Mouse (Mus musculus) urinary bladder, postnatal 10 days (tissue): ENCODE data around the gene Acpp.
"Not testable (repeated sequence)": the region's sequence is repeated elsewhere in the genome, so short reads cannot be mapped to it uniquely, and the experiment has no call there.

Experiments used
- DNase-seq: peaks from one replicate; pipeline ENCODE4 v3.0.0; 2022; ENCODE audit warnings: low spot score

Gene Acpp

DNA sequence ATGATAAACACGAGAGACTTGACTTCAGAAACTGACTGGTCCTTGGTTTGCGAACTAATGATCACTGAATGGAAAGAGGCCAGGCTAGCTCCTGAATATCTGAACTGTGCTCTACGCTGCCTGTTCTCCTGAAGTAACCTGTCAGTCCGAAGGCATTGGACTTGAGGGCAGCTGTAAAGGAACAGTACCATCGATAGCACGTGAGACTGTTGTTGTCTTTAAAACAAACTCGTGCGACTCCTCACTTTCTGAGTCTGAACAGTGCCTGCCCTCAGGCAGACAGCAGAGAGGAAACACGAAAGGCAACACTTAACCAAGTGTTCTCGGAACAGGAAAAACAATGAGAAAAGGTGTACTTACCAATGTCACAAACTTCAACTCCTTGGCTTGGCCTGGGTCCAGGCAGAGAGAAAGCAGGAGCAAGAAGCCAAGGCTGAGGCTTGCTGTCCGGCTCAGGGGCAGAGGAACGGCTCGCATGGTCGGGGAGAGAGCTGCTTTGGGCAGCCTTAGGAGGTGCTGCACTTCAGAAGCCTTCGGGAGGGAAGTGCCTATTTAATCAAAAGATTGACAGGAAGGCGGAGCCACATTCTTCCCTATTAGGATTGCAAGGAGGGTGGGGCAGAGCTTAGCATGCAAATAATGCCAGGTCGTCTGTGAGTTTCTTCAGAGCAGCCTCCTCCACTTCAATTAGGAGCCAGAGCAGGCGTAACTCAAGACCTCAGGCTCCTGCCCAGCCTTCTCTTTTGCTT is at the start of gene Acpp:
Gene Acpp, minus strand, starts transcription at position 566 of the 749 bp plus-strand sequence.
- DNase-seq: no peak

DNA sequence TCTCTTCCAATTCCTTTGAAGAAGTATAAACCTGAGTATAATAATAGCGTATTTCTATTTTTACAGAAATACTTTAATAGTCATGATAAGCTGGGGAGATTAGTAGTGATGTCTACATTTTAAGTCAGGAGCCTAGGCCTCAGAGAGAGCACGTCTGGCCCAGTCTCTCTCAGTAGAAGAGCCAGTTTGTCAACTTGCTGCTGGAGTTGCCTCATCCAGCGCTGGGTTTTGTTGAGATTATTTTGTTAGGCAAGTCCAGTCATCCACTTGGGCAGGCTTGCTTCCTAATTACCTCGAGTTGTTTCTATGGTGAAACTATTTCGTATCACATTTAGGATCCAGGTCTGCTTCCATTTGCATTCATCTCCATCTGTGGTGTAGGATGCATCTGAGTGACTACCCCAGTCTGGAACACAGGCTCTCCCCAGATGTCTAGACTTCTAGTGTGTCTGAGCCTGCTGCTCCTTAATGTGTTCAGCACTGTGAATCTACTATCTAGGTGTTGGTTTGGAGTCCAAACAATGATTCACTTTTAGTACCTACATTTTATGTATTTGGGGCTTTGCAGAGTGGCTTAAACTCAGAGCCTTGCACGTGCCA is 45.1 kb upstream of the Acpp start:
- DNase-seq: no peak

DNA sequence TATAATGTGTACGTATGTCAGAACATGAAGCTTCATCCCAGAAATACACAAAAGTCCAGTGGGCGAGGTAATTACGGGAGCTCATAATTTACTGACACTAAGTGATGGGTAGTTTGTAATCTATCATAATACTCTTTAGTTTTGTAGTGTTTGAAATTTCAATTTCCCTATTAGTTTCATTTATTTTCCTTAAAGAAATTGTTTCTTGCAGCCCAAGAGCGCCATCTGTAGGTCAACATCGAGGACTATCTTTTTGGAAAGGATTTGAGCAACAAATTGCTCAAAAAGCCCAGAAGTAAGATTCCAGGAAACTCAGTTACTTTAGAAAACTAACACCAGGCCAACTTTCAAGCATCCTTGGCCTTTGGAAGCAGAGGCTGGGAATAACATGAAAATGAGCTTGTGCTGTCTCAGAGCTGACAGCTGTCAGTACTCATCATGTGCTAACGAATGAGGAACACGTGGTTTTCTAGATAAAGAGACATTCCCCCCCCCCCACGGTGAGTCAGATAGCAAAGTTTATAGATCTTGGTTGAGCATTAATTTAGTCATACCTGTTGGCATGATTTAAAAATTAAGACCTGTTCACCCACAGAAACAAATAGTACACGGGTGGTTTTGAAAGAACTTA is 42.1 kb upstream of the Acpp start:
- DNase-seq: no peak

DNA sequence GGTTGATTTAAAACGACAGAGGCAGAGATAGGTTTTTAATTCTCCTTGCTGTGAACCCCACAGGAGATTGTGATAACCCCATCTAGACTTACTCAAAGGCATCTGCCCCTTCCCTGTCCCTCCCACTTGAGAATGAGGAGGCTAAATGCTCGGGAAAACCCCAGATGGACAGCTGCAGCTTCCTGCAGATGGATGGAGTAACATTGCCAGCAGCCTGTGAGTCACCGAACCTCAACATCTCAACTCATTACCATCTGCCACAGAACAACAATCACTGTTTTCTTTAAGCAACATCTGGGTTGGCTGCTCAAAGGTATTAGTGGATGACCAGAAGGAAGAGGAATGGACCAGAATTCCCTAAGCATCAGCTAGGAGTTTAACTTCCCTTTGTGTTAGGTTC is 38.0 kb upstream of the Acpp start:
- DNase-seq: no peak

DNA sequence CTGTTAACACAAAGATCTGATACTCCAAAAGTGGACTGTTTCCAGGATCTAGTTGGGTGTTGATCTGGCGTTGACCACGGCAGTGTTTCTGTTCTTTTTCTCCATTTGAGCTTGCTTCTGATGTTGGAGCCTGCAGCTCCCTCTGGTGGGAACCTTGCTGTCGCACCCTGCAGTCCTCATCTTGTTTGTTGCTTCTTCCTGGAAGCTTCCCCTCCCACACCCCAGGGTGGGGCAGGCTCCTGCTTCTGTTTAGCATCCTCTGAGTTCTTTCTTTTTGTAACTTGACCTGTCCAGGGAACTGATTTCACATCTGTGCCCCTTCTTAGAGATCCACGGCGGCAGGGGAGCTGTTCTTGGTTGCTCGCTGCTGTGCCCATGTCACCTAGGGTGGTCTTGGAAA is 35.7 kb upstream of the Acpp start:
- DNase-seq: no peak

DNA sequence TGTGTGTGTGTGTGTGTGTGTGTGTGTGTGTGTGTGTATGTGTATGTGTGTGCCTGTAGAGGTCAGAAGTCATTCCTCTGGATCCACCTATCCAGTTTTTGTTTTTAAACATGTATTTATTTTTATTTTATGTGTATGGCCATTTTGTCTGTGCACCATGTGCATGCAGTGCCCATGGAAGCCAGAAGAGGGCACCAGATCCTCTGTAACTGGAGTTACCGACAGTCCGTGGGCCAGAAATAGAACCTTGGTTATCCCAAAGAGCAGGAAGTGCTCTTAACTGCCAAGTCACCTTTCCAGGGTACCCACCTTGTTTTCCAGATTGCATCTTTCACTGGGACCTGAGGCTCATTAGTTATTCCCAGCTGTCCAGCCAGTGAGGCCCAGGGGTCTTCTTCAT is 29.4 kb upstream of the Acpp start:
- DNase-seq: no peak

DNA sequence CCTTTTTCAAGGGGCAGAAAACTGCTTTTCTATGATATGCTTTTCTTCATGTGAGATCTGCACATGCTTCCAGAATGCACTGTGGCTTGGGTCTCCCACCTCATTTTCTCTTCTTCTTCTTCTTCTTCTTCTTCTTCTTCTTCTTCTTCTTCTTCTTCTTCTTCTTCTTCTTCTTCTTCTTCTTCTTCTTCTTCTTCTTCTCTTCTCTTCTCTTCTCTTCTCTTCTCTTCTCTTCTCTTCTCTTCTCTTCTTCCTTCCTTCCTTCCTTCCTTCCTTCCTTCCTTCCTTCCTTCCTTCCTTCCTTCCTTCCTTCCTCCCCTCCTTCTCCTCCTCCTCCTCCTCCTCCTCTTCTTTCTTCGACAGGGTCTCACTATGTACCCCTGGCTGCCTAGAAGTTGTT is 24.4 kb upstream of the Acpp start:
- not testable (repeated sequence) for DNase-seq

DNA sequence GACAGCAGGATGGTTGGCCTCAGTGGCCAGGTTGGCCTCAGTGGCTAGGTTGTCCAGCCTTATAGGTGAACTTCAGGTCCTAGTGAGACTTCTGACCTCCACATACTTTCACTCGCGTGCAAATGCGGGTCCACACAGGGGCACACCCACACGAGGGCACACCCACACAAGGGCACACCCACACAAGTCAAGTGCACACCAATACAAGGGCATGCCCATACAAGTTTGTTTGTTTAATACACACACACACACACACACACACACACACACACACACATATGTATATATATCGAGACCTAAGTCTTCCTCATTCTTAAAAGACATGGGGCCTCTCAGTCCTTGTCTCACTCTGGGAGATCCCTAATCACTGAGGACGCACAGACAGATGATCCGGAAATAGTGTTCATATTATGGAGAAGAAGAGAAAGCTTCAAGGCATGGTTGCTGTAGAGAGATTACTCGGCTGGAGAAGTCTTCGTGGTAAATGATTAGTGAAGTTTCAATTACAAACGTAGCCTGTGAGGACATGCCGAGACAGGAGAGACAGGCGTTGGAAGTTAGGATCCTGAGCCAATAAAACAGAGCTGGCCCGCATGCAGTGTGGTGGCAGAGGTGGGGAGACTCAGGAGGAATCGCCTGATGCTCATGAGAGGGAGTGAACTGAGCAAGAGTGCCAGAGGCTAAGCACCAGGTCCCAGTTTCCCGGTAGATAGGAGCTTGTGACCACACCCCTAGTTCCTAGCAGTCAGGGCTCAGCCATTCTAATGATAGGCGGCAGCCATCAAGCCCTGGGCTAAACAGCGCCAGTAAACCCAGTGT is 23.7 kb upstream of the Acpp start:
- no peak for DNase-seq

DNA sequence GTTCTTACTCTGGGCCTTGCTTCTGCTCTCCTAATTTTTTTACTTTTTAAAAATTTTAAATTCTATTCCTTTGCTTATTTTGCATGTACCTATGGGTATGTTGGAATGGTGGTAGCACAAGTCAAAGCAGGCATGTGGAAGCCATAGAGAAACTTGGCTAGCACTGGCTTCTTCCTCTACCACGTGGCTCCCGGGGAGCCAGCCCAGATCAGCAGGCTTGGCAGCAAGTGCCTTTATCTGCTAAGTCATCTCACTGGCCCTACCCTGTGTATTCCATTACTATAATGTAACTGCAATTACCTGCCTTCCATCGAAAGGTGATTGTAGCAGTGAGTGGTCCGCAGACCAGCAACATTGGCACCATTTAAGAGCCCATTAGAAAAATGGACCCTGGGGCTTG is 22.8 kb upstream of the Acpp start:
- DNase-seq: no peak

DNA sequence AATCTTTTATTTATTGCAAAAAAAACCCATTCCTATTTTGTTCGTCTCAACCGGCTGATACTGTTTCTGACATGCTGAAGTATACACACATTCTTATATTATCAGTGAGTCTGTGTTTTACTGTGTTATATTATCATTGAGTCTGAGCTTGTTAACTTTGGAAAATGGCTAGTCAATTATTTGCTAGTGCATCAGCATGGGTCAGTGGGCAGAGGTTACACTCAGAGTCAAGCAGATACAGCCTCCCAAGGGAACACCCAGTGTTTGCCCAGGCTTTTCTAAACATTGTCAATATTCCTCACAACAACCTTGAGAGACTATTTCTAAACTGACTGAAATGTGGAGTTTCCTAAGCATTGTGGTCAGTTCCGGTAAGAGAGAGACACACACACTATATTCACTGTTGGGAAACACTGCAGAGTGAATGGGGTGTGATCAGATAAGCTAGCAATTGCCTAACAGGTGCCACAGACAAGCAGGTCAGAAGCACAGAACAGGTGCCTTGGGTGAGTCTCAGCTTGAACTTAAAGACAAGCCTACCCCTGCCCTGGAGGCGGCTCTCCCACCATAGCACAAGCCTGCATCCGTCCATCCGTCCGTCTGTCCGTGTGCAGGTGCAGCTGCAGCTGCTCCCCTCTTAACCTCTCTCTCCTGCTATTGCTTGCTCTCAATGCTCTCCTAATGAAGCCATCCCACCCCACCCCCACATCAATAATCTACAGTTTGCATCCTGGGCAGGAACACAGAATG is 18.1 kb upstream of the Acpp start:
- DNase-seq: no peak

DNA sequence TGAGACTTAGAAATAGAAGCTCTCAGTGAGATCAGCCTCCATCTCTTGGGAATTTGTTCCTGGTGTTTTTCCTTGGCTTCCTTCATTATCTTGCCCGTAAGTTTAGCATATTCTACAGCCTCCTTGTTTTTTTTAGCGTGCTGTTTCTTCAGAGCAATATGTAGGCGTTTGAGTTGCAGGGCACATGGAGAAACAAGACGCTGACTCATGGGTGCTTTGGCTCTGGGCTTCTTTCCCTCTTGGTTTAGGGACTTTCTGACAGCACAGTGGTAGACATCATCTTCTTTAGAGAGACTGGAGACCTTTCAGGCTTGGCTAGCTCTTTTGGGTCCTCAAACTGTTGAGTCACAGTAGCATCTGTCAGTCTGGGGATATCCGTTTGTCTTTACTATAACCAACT is 6.6 kb upstream of the Acpp start:
- no peak for DNase-seq

DNA sequence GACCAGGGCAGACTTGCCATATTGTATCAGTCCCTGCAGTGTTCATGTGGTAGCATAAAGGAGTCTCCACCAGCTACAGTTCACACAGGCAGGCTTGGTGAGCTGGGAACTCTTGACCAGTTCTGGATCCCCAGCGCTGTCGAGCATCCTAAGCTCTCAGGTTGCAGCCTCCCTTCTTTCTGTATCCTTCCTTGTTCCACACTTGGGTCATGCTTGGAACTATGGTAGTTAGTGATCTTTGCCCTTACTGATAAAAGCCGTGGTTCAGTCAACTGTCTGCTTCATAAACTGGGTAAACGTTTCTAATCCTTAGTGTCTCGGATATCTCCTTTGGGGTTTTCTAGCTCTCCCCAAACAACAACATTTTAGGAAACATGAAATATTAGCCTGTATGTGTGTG is 1.9 kb upstream of the Acpp start:
- no peak for DNase-seq

DNA sequence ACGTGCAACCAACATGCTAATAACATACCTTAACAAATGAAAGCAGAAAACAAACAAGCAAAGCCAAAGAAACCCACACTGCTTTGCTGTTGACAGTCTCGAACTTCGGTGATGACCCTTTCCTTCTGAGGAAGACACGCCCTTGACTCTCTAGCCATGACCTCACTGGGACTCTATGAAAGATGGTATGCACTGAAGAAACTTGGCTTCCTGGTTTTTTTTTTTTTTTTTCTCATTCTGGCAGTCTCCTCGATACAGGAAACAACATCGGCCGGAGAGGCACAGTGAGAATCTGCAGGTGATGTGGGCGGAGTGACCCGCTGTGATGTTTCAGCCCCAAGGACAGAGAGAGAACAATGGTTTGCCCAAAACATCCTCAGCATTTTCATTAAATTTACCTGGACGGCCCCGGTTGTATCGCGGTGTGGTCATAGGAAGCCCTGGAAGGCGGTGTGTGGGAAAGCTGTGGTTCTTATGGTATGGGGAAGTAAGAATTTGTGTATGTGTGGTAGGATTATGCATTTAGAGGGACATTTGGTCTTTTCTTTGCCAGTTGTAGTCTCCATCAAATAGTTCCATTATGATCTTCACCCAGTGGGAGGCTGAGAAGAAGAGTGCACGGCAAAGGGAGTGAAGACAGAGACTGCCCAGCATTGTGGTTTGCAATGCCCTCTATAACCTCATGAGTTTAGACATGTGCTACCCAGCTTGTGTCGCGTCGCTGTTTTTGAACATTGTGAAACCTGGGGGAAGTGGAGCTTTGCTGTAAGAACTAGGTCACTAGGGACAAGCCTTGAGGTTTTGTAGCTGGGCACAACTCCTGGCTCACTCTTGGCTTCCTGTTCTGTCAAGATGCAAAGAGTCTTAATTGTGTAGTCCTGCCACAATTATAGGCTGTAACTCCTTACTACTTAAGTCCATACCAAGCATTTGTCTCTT is 1.2 kb upstream of the Acpp start:
- DNase-seq: no peak

DNA sequence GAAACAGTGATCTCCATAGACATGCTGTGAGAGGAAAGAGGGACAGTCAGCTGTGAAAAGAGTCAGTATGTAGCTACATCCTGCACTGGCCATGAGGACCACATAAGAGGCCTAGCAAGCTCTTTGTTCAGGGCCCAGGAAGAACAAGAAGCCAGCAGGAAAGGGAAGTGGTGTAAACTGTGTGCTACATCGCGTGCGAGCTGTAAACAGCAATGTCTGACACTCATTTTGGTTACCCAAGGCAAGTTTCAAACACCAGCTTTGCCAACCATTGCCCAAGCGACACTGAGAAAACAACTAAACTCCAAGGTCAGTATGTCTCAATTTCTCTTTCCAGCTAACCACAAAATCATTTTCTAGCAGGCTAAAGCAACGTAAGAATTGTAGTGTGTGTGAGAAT is 6.2 kb downstream of the Acpp start:
- no peak for DNase-seq

DNA sequence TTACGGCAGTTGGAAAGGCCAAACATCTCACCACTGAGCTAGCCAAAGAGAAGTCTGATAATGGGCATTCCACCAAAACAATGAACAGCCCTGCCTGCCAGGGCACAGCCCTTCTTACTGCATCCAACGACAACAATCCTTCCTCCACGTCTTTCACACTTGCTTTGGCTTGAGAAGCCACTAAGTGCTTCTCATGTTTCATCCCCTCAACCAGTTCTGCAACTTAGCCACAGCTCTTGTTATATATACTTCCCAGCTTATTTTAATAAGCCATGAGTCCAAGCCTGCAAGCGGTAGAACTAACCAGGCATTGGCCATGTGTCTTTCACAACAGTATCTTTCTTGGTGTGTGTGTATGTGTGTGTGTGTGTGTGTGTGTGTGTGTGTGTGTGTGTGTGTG is 8.9 kb downstream of the Acpp start:
- no peak for DNase-seq

DNA sequence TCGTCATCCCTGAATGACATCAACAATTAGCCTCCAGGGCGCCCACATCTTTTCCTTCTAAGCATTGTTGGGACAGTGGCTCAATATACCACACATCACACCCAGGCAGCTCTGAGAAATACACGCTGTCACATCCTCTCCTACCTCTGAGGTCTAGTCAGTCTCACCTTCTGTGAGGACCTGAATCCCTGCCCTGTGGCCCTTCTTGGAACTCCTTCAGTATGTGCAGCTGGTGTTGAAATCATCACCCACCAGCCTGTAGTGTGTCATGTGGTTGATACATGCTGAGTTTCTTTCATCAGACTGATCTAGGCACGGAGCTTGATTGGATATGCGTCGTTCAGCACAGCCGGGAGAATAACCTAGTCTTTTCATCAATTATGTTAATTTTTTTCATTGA is 16.0 kb downstream of the Acpp start:
- DNase-seq: no peak

DNA sequence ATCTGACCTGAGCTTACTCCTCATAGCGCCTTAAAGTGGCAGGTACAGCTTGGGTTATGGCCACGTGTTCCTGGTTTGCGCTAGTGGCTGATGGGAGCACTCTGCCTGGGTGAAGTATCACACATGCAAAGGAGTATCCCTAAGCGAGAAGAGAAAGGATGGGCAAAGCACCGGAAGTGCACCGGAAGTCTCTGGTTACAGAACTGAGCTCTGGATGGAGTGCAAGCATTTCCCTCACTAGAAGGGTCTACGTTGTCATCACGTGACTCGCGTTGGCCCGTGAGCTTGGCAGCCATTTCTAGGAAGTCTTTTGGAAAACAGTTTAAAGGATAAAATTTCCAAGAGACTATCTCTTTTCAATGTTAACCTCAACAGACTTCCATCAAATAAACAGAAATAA is 21.2 kb downstream of the Acpp start:
- no peak for DNase-seq

DNA sequence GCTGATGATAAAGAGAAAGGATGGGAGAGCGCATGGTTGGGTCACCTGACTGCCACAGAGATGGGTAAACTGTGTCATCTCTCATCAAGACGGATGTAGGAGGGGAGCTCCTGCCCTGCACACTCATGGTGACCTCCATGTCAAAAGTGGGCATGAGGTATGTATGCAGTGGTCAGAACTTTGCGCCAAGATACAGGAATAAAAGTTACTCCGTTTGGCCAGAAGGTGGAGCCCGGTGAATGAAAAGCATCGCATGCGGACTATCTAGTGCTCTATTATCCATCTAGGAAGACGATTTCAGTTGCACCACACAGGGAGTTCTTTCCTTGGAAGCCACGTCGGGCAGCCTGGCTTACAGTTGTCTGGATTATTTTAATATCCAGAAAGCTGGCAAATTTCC is 22.0 kb downstream of the Acpp start:
- DNase-seq: no peak

DNA sequence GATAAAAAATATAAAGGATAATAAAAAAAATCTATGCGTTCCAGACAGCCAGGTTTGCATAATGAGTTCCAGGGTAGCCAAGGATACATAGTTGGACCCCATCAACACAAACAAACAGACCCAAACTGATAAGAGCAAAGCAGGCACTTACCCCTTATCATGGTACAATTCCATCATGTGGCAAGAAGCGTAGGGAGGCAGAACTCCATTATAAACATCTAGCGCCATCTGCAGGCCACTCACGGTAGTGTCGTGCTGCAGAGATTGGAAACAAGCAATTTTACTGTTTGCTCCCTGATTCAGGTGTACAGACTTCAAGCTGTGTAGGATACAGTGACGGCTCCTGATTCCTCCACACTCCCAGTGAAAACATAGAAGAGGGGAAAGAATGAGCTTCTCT is 30.8 kb downstream of the Acpp start:
- DNase-seq: peak; percentile 30

DNA sequence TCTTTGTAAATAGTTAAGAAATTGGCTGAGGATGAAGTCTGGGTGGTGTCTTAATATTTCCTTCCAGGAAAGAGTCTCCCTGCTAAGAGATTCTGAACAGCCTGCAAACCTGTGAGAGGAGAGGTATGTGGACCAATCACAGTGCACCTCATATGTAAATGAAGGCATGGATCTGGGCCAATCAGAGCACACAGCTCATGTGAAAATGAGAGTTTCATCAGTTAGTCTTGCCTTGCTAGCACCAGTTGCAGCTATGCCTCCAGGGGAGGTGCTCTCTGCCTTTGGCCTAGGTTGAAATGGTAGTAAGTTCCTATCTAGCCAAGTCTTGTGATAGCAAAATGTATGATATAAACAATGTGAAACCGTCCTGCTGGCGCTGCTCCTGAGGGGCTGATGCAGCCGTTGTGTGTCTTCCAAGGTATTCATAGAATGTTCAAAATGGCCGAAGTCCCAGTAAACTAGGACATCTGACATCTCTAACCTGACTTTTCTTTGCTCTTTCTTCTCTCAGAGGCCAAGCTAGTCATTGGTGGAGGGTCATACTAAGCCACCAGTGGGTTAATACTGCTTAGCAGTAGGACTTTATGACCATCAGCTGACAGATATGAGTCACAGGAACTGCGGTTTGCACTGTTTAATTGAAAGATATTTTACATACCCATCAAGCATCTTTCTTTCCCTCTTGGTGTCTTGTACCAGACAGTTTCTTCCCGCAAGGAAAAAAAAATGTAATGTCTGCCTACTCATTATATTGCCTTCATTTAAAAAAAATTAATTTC is 32.0 kb downstream of the Acpp start:
- no peak for DNase-seq
